Mouse (Mus musculus) limb, embryonic 14.5 days (tissue): ENCODE data around the gene Cd3e. TPM values are rescaled to one million over a fixed set of nuclear protein-coding genes. Genes with fewer than 3 reads are reported as not detected.

ENCODE experiments used
- ATAC-seq: fragments of 200-750 bp; cut with Nextera tagmentation; 2 replicates; pipeline ENCODE4 v1.8.0; 2017; ENCODE audit warnings: low read depth, moderate number of reproducible peaks, moderate TSS enrichment; ENCODE audit not compliant: low FRiP score
- DNase-seq: peaks from one replicate; pipeline ENCODE4 v3.0.0-alpha.2; 2015; ENCODE audit warnings: low spot score
- H3K27ac ChIP-seq: fragments of 300-500 bp; sonication (generic); replicated peaks from 2 replicates; pipeline ENCODE4 v1.5.1; 2014; ENCODE audit warnings: low read depth, mild to moderate bottlenecking, low read length, moderate library complexity, mixed read lengths
- H3K27me3 ChIP-seq: fragments of 300-500 bp; sonication (generic); 2 replicates; pipeline ENCODE4 v1.6.1; 2014; ENCODE audit warnings: low read length, mixed read lengths; ENCODE audit not compliant: control insufficient read depth, insufficient read depth
- H3K36me3 ChIP-seq: fragments of 300-500 bp; sonication (generic); 2 replicates; pipeline ENCODE4 v1.6.1; 2014; ENCODE audit warnings: mild to moderate bottlenecking, low read length, moderate library complexity, mixed read lengths; ENCODE audit not compliant: control insufficient read depth, insufficient read depth
- H3K4me1 ChIP-seq: fragments of 300-500 bp; sonication (generic); 2 replicates; pipeline ENCODE4 v1.6.1; 2014; ENCODE audit warnings: antibody characterized with exemption, low read length, mixed read lengths; ENCODE audit not compliant: control insufficient read depth, insufficient read depth
- H3K4me2 ChIP-seq: fragments of 300-500 bp; sonication (generic); replicated peaks from 2 replicates; pipeline ENCODE4 v1.6.1; 2014; ENCODE audit warnings: low read depth, mild to moderate bottlenecking, low read length, moderate library complexity; ENCODE audit not compliant: severe bottlenecking
- H3K4me3 ChIP-seq: fragments of 300-500 bp; sonication (generic); replicated peaks from 2 replicates; pipeline ENCODE4 v1.5.1; 2014; ENCODE audit warnings: low read length
- H3K9ac ChIP-seq: fragments of 300-500 bp; sonication (generic); 2 replicates; pipeline ENCODE4 v1.6.1; 2014; ENCODE audit warnings: mild to moderate bottlenecking, low read depth, low read length, moderate library complexity; ENCODE audit not compliant: severe bottlenecking
- H3K9me3 ChIP-seq: fragments of 300-500 bp; sonication (generic); 2 replicates; pipeline ENCODE4 v1.6.1; 2016; ENCODE audit warnings: low read length; ENCODE audit not compliant: control insufficient read depth
- POLR2A ChIP-seq: fragments of 200-500 bp; IDR thresholded peaks from 2 replicates; pipeline ENCODE4 v1.8.0; 2012; ENCODE audit warnings: inconsistent platforms, mild to moderate bottlenecking, moderate library complexity, borderline replicate concordance; ENCODE audit not compliant: insufficient read depth, insufficient read length; ENCODE audit errors: extremely low read depth
- WGBS: fragments of 180-500 bp; shearing (Covaris S2); extraction: QIAGEN DNeasy Blood & Tissue Kit; methylation state at CpG from one replicate; pipeline ENCODE4 v1.1.7; 2014; 5-methylcytosine and 5-hydroxymethylcytosine counted together
- polyA plus RNA-seq, 2 experiments: library from polyadenylated mRNA; depleted of rRNA in 1 of 2; stranded (reverse) in 1 of 2; unstranded in 1 of 2; fragments of >200 nt; fragmentation: Nextera tagmentation in 1 of 2; extraction: Ambion mirVana in 1 of 2; gene quantifications; 2 replicates each; pipeline versions ENCODE4 v1.2.1 to v1.2.3; 2012 to 2014

Cd3e gene
- polyA plus RNA-seq, 2 experiments: 0.07 to 0.10 TPM

DNA sequence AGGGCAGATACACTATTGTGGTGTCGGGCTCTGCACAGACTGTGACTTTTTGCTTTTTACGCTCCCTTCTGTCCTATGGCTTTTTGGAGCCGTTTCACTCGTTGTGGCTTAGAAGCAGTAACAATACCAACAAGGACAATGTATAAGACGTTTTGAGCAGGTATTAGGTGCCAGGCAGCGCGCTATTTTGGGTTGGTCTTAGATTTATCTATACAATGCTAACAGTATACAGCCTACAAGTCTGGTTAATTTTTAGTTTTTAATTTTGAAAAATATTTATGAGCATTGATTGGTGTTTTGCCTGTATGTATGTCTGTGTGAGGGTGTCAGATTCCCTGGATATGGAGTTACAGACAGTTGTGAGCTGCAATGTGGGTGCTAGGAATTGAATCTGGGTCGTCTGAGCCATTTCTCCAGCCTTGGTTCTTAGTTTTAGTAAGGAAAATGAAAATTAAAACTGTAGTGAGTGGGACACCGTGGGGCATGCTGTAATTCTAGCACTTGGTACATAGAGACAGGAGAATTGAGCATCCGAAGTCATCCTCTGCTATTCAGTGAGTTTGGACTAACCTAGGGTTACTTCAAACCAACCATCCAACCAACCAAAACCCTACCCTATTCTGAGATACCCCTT lies 43.5 kb downstream of the Cd3e start:
- no peak; the same call in 1 of the 2 replicates for ATAC-seq
- Histone ChIP-seq H3K4me1 (peaks cover 4% of the 10 kb centered on the region), H3K9ac (no peak overlapping the region; the same call in 1 of the 2 replicates), H3K36me3 (peaks cover 12% of the 10 kb centered on the region), H3K4me3 (peak overlapping the region; percentile 83), H3K4me2 (peak overlapping the region; percentile 75), H3K9me3 (no peaks in the 10 kb centered on the region), H3K27ac (no peak overlapping the region; the same call in 1 of the 2 replicates), H3K27me3 (no peaks in the 10 kb centered on the region)
- DNase-seq: no peak
- 15% methylated on average over 10 of the region's 10 CpGs for WGBS
- no peak for TF ChIP-seq POLR2A

DNA sequence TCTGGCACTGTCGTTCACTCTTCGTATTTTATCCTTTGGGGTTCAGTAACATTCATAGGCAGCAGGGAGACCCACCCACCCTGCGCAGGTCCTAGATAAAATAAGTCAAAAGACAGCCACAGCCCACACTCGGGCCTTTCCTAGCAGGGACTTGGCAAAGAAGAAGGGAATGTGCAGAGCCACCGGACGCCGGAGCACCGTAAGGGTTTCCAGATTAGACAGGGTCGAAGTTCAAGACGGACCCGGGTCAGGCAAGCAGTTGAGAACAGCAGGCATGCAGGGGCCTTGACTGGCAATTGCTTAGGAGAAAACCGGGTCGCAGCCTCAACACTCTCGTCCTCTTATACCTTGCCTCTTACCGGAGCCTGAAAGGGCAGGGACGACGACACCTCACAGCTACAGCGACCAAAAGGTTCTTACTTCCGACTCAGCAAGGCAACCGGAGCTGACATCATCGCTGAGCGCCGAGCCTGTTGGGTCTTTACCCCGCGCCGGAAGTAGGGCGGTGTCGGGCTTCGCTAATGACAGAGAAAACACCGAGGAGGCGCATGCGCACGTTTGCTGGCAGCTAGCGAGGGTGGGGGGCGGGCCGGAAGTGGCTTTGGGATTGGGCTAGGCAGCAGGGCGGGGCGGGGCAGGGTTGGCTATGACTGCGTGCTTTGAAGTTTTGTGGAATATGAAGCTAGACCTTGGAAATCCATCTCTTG lies 44.1 kb downstream of the Cd3e start, which contains the start of gene Ube4a:
Ube4a (minus strand) TSS at position 475 of the 707 bp plus-strand sequence.
- WGBS: under 1% methylated on average over 37 of the region's 39 CpGs
- TF ChIP-seq POLR2A: 0 out of 2 replicates have a peak, but pooled peaks have one; percentile 14
- Histone ChIP-seq H3K9me3 (no peaks in the 10 kb centered on the region), H3K4me3 (peak within 1 kb of the TSS; percentile 83), H3K36me3 (peaks cover 19% of the 10 kb centered on the region), H3K4me1 (peaks cover 4% of the 10 kb centered on the region), H3K27me3 (no peaks in the 10 kb centered on the region), H3K4me2 (peak within 1 kb of the TSS; percentile 75), H3K9ac (peak within 1 kb of the TSS; percentile 80), H3K27ac (no peak within 1 kb of the TSS; the same call in 1 of the 2 replicates)
- peak; percentile 94 for ATAC-seq
- peak; percentile 99 for DNase-seq

DNA sequence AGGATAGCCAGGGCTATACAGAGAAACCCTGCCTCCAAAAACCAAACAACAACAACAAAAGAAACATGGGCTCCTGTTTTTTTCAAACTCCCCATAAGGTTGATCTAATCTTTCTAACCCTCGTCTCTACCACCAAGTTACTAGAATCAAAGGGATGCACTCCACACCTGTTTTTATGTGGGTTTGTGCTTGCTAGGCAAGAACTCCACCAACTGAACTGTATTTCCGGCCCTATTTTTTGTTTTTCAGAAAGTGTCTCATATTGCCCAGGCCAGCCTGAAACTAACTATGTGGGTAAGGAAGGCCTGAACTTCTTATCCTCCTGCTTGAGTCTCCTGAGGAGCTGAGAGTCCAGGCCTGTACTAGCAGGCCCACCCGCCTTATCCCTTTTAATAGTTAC lies 55.0 kb downstream of the Cd3e start:
- H3K4me2 ChIP-seq: no peak overlapping the region
- H3K9ac ChIP-seq: no peak overlapping the region
- 89% methylated on average over 3 of the region's 3 CpGs for WGBS
- no peak for ATAC-seq
- no peak overlapping the region for H3K4me3 ChIP-seq
- no peaks in the 10 kb centered on the region for H3K4me1 ChIP-seq
- no peak for DNase-seq
- no peaks in the 10 kb centered on the region for H3K9me3 ChIP-seq
- H3K27ac ChIP-seq: no peak overlapping the region
- H3K27me3 ChIP-seq: no peaks in the 10 kb centered on the region
- TF ChIP-seq POLR2A: no peak
- H3K36me3 ChIP-seq: peaks cover 88% of the 10 kb centered on the region

Other genes starting within 250 kb of the Cd3e start
- gene Arcn1, start 241.8 kb downstream of the Cd3e start, polyA plus RNA-seq (2012; rRNA removed): 105 and 111 TPM in 2 replicates
- 221 and 234 TPM in 2 replicates for gene Arcn1, start 241.8 kb downstream of the Cd3e start, polyA plus RNA-seq (2014; fragmentation: Nextera tagmentation; extraction: Ambion mirVana)
- 109 and 116 TPM in 2 replicates for gene Ift46, start 241.7 kb downstream of the Cd3e start, polyA plus RNA-seq (2012; rRNA removed)
- gene Ift46, start 241.7 kb downstream of the Cd3e start, polyA plus RNA-seq (2014; fragmentation: Nextera tagmentation; extraction: Ambion mirVana): 123 and 131 TPM in 2 replicates
- 7.2 and 11.1 TPM in 2 replicates for gene Tmem25, start 210.3 kb downstream of the Cd3e start, polyA plus RNA-seq (2012; rRNA removed)
- 2.5 and 3.6 TPM in 2 replicates for gene Tmem25, start 210.3 kb downstream of the Cd3e start, polyA plus RNA-seq (2014; fragmentation: Nextera tagmentation; extraction: Ambion mirVana)
- gene Ttc36, start 206.6 kb downstream of the Cd3e start, polyA plus RNA-seq (2012; rRNA removed): 0.37 and 0.47 TPM in 2 replicates
- gene Ttc36, start 206.6 kb downstream of the Cd3e start, polyA plus RNA-seq (2014; fragmentation: Nextera tagmentation; extraction: Ambion mirVana): 0.30 and 0.34 TPM in 2 replicates
- 21.7 and 28.3 TPM in 2 replicates for gene Kmt2a, start 128.3 kb downstream of the Cd3e start, polyA plus RNA-seq (2012; rRNA removed)
- gene Kmt2a, start 128.3 kb downstream of the Cd3e start, polyA plus RNA-seq (2014; fragmentation: Nextera tagmentation; extraction: Ambion mirVana): 16.8 and 18.9 TPM in 2 replicates
- 477 and 525 TPM in 2 replicates for gene Atp5l, start 88.9 kb downstream of the Cd3e start, polyA plus RNA-seq (2012; rRNA removed)
- 663 and 764 TPM in 2 replicates for gene Atp5l, start 88.9 kb downstream of the Cd3e start, polyA plus RNA-seq (2014; fragmentation: Nextera tagmentation; extraction: Ambion mirVana)
- gene Ube4a, start 44.0 kb downstream of the Cd3e start, polyA plus RNA-seq (2012; rRNA removed): 23.9 and 26.4 TPM in 2 replicates
- gene Ube4a, start 44.0 kb downstream of the Cd3e start, polyA plus RNA-seq (2014; fragmentation: Nextera tagmentation; extraction: Ambion mirVana): 30.3 and 33.4 TPM in 2 replicates
- 0.28 and 0.65 TPM in 2 replicates for gene Cd3g, start 29.2 kb downstream of the Cd3e start, polyA plus RNA-seq (2012; rRNA removed)
- gene Cd3g, start 29.2 kb downstream of the Cd3e start, polyA plus RNA-seq (2014; fragmentation: Nextera tagmentation; extraction: Ambion mirVana): 1.0 and 1.2 TPM in 2 replicates
- 0.06 TPM in 1 of 2 replicates, not detected in the other for gene Cd3d, start 27.8 kb downstream of the Cd3e start, polyA plus RNA-seq (2012; rRNA removed)
- not detected in 2 replicates for gene Cd3d, start 27.8 kb downstream of the Cd3e start, polyA plus RNA-seq (2014; fragmentation: Nextera tagmentation; extraction: Ambion mirVana)
- 21.0 and 22.6 TPM in 2 replicates for gene Mpzl2, start 30.2 kb upstream of the Cd3e start, polyA plus RNA-seq (2012; rRNA removed)
- 21.8 and 22.8 TPM in 2 replicates for gene Mpzl2, start 30.2 kb upstream of the Cd3e start, polyA plus RNA-seq (2014; fragmentation: Nextera tagmentation; extraction: Ambion mirVana)
- gene Mpzl3, start 45.6 kb upstream of the Cd3e start, polyA plus RNA-seq (2012; rRNA removed): 1.8 and 2.1 TPM in 2 replicates
- gene Mpzl3, start 45.6 kb upstream of the Cd3e start, polyA plus RNA-seq (2014; fragmentation: Nextera tagmentation; extraction: Ambion mirVana): 3.9 and 4.7 TPM in 2 replicates
- 0.17 and 0.28 TPM in 2 replicates for gene Jaml, start 69.6 kb upstream of the Cd3e start, polyA plus RNA-seq (2012; rRNA removed)
- gene Jaml, start 69.6 kb upstream of the Cd3e start, polyA plus RNA-seq (2014; fragmentation: Nextera tagmentation; extraction: Ambion mirVana): 0.30 and 0.43 TPM in 2 replicates
- gene Scn2b, start 108.2 kb upstream of the Cd3e start, polyA plus RNA-seq (2012; rRNA removed): 6.5 and 6.6 TPM in 2 replicates
- gene Scn2b, start 108.2 kb upstream of the Cd3e start, polyA plus RNA-seq (2014; fragmentation: Nextera tagmentation; extraction: Ambion mirVana): 3.3 and 5.4 TPM in 2 replicates
- gene Scn4b, start 128.8 kb upstream of the Cd3e start, polyA plus RNA-seq (2012; rRNA removed): 0.14 and 0.17 TPM in 2 replicates
- 0.04 and 0.10 TPM in 2 replicates for gene Scn4b, start 128.8 kb upstream of the Cd3e start, polyA plus RNA-seq (2014; fragmentation: Nextera tagmentation; extraction: Ambion mirVana)
- 0.04 TPM in 1 of 2 replicates, not detected in the other for gene BC049352, start 172.4 kb upstream of the Cd3e start, polyA plus RNA-seq (2012; rRNA removed)
- not detected in 2 replicates for gene BC049352, start 172.4 kb upstream of the Cd3e start, polyA plus RNA-seq (2014; fragmentation: Nextera tagmentation; extraction: Ambion mirVana)
- 1.9 and 2.3 TPM in 2 replicates for gene Tmprss4, start 194.5 kb upstream of the Cd3e start, polyA plus RNA-seq (2012; rRNA removed)
- 3.4 and 5.0 TPM in 2 replicates for gene Tmprss4, start 194.5 kb upstream of the Cd3e start, polyA plus RNA-seq (2014; fragmentation: Nextera tagmentation; extraction: Ambion mirVana)